Mouse (Mus musculus): ENCODE measurements around the gene Gm10912. TPM values are rescaled to one million over a fixed set of nuclear protein-coding genes. Genes with fewer than 3 reads are reported as not detected.

Gm10912 gene
- polyA plus RNA-seq (2017; shearing (Covaris generic)), result 0.29 TPM

DNA sequence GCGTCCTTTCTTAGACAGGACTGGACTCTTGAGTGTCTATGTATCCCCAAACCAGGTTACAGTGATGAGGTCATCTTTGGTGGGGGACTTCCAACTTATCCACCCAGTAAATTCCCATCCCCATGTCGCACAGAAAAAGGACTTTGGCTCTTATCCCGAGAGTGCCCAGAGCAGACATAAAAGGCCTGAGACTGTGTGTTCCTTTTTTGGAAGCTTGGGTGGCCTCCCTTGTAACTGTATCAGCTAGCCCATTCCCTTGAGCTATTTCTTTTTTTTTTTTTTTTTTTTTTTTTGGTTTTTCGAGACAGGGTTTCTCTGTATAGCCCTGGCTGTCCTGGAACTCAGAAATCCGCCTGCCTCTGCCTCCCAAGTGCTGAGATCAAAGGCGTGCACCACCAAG, at the start of gene Gm10912:
Gm10912 (plus strand) TSS at position 301 of the 400 bp plus-strand sequence.

GRCm38 (mm10) chr2:104027458-104028138, 38.0 kb upstream of the Gm10912 start, which contains the start of gene Fbxo3:
Fbxo3 (plus strand) TSS chr2:104027721.

GRCm38 (mm10) chr2:104028139-104028723, 37.4 kb upstream of the Gm10912 start, which contains the start of gene 4931422A03Rik:
4931422A03Rik (minus strand) TSS chr2:104028361.

GRCm38 (mm10) chr2:104068450-104068849, 2.8 kb downstream of the Gm10912 start, which contains the start of gene Gm10799:
Gm10799 (minus strand) TSS chr2:104068550.

DNA sequence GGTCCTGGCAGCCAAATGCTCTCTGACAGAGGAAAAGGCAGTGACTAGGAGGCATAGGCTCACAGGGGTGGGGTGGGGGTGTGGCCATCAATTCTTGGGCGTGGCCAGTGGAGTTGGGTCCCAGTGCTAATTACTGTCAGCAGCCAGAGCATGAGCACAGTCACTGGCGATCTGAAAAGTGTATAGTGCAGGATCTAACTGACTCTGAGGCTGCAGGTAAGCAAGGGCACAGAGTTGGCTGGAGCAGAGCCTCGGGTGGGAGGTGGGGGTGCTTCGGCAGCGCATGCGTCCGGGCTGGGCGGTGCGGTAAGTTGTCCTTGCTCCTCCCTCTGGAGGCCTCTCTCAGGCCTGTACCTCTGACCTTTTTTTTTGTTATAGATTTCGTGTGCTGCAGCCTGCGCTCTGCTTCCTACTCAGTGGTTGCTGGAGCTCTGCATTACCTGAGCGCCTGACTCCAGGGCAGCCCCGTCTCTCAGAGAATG, 4.1 kb downstream of the Gm10912 start, which contains the start of gene Cd59b:
Cd59b (plus strand) TSS at position 146 of the 482 bp plus-strand sequence.

DNA sequence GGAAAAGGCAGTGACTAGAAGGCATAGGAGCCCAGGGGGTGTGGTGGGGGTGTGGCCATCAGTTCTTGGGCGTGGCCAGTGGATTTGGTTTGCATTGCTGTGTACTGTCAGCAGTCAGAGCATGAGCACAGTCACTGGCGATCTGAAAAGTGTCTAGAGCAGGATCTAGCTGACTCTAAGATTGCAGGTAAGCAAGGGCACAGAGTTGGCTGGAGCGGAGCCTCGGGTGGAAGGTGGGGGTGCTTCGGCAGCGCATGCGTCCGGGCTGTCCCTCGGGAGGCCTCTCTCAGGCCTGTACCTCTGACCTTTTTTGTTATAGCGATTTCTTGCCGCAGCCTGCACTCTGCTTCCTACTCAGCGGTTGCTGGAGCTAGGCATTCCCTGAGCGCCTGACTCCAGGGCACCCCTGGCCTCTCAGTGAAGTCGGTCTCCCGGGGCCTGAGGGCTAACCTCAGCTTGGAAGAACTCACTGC, 30.2 kb downstream of the Gm10912 start, which contains the start of gene Cd59a:
Cd59a (plus strand) TSS at position 61 of the 473 bp plus-strand sequence.

Other genes with a start within 250 kb of the Gm10912 start
- gene Lmo2, start 107.8 kb upstream of the Gm10912 start, polyA plus RNA-seq (2017; shearing (Covaris generic)), result 0.54 TPM
- gene Fbxo3, start 38.1 kb upstream of the Gm10912 start, polyA plus RNA-seq (2017; shearing (Covaris generic)), result 57.4 TPM
- 4.9 TPM for gene 4931422A03Rik, start 37.5 kb upstream of the Gm10912 start, polyA plus RNA-seq (2017; shearing (Covaris generic))
- gene Gm10799, start 2.7 kb downstream of the Gm10912 start, polyA plus RNA-seq (2017; shearing (Covaris generic)), result not detected
- not detected for gene Cd59b, start 4.0 kb downstream of the Gm10912 start, polyA plus RNA-seq (2017; shearing (Covaris generic))
- gene Cd59a, start 30.0 kb downstream of the Gm10912 start, polyA plus RNA-seq (2017; shearing (Covaris generic)), result 0.23 TPM
- not detected for gene A930018P22Rik, start 56.9 kb downstream of the Gm10912 start, polyA plus RNA-seq (2017; shearing (Covaris generic))

All from inflammation-experienced regulatory T-cells, adult 16 weeks (primary cell).